Mouse (Mus musculus) urinary bladder, postnatal 10 days (tissue): Measurements from ENCODE around the gene Vmn1r30.

Source experiments
- DNase-seq: peaks from one replicate; pipeline ENCODE4 v3.0.0; 2022; ENCODE audit warnings: low spot score

Vmn1r30 gene

DNA sequence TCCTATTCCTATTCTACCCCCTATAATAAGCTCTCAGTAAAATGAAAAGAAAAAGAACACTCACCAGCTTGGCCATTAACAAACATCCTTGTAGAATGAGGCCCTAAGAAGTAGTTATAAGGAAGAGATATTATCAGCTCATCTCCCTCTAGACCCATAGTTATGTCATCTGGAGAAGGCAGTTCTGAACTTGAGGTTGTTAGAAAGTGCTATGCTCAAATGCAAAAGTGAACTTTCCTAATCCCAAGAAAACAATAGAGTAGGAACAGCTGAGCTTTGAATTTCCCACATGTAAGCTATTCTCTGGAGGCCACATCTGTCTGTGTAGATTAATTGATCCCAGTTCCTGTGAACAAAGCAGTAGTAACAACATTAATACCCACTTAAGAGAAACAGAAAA lies at the start of gene Vmn1r30:
Gene Vmn1r30, minus strand, starts transcription at position 101 of the 400 bp plus-strand sequence.
- DNase-seq = no peak

- no peak for DNase-seq
Measured at GRCm38 (mm10) chr6:58475230-58475629, 32.0 kb upstream of the Vmn1r30 start, which contains the start of gene Vmn1r31. Vmn1r31 (minus strand) TSS chr6:58475330.
